Mouse (Mus musculus): ENCODE results near the gene Bcap29. TPM values are rescaled to one million over a fixed set of nuclear protein-coding genes. Genes with fewer than 3 reads are reported as not detected.

The Bcap29 gene
- total RNA-seq (2023) = 39.5 TPM

GRCm38 (mm10) chr12:31634343-31635239, at the start of gene Bcap29:
Bcap29 (minus strand) TSS chr12:31634658.

GRCm38 (mm10) chr12:31654197-31654964, 19.9 kb upstream of the Bcap29 start, which contains the start of the genes Dus4l and Cog5:
Dus4l (minus strand) TSS chr12:31654826.
Cog5 (plus strand) TSS chr12:31654869.

Other genes starting within 250 kb of the Bcap29 start
- not detected for gene Slc26a3, start 243.8 kb downstream of the Bcap29 start, total RNA-seq (2023)
- 30.6 TPM for gene Cbll1, start 135.0 kb downstream of the Bcap29 start, total RNA-seq (2023)
- gene Slc26a4, start 74.7 kb downstream of the Bcap29 start, total RNA-seq (2023) = not detected
- 13.4 TPM for gene Dus4l, start 20.2 kb upstream of the Bcap29 start, total RNA-seq (2023)
- 49.1 TPM for gene Cog5, start 20.2 kb upstream of the Bcap29 start, total RNA-seq (2023)
- gene Gpr22, start 79.3 kb upstream of the Bcap29 start, total RNA-seq (2023) = not detected